Mouse (Mus musculus): ENCODE data around the gene Gna14.

DNA sequence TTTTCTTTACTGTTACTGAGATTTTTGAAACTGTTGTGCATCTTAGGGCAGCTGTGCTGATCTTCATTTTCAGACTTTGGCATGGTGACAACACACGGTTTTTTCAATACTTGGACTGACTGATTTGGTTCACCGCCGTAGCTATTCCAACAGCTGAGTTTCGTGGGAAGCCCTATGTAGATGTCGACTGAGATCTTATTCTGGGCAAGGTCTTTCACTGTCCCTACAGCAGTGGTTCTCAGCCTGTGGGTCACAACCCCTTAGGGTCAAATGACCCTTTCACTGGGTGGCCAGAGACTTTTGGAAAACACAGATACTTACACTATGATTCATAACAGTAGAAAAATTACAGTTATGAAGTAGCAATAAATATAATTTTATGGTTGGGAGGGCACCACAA is 60.5 kb downstream of the Gna14 start:
- TF ChIP-seq POLR2A (IDR thresholded peaks at IDR 0.05; ENCODE audit: insufficient read depth, low read depth, low read length) = no peak
- no peak for TF ChIP-seq CTCF (IDR thresholded peaks at IDR 0.05; ENCODE audit: insufficient read depth, low read depth, low read length)

All from olfactory bulb, adult 2 months (tissue).